Mouse (Mus musculus) G1E (cell line): ENCODE results near the gene Vmn2r21.
"Not testable (repeated sequence)": the region's sequence is repeated elsewhere in the genome, so short reads cannot be mapped to it uniquely, and the experiment has no call there.

ENCODE experiments used
- CTCF ChIP-seq: IDR thresholded peaks from 2 replicates; pipeline ENCODE4 v1.5.1; 2012; ENCODE audit warnings: low read depth, low read length, inconsistent platforms, mixed read lengths
- GATA1 ChIP-seq: IDR thresholded peaks from 2 replicates; pipeline ENCODE4 v1.6.1; 2012; ENCODE audit warnings: borderline replicate concordance, low read length, inconsistent platforms, mixed read lengths

GRCm38 (mm10) chr6:123574698-123575097 is 41.5 kb upstream of the Vmn2r21 start:
- not testable (repeated sequence) for TF ChIP-seq CTCF, GATA1
